Mouse (Mus musculus) megakaryocyte, embryonic 14.5 days (primary cell): ENCODE data around the gene Oxsr1. TPM values are rescaled to one million over a fixed set of nuclear protein-coding genes. Genes with fewer than 3 reads are reported as not detected.

Experiments
- H3K27me3 ChIP-seq: replicated peaks from 2 replicates; pipeline ENCODE3; 2012; ENCODE audit warnings: inconsistent platforms
- H3K36me3 ChIP-seq: replicated peaks from 2 replicates; pipeline ENCODE3; 2012; ENCODE audit warnings: low read length, inconsistent platforms, mixed read lengths
- H3K4me1 ChIP-seq: 2 replicates; pipeline ENCODE4 v1.6.1; 2012; ENCODE audit warnings: inconsistent platforms
- H3K4me3 ChIP-seq: replicated peaks from 2 replicates; pipeline ENCODE3; 2012; ENCODE audit warnings: moderate library complexity, mild to moderate bottlenecking, inconsistent platforms
- H3K9me3 ChIP-seq: 2 replicates; pipeline ENCODE4 v1.6.1; 2012; ENCODE audit warnings: inconsistent platforms
- FLI1 ChIP-seq: IDR thresholded peaks from 2 replicates; pipeline ENCODE4 v1.6.1; 2012; ENCODE audit warnings: low read length, inconsistent platforms, mixed read lengths
- GATA1 ChIP-seq: IDR thresholded peaks from 3 replicates; pipeline ENCODE4 v1.6.1; 2012; ENCODE audit warnings: mixed read lengths, low read length, inconsistent platforms, borderline replicate concordance
- polyA plus RNA-seq: library from polyadenylated mRNA; stranded (reverse); fragments of >175 nt; gene quantifications from 2 replicates; pipeline ENCODE4 v1.2.3, GENCODE M21; 2012; ENCODE audit warnings: low replicate concordance; ENCODE audit not compliant: insufficient read depth

The Oxsr1 gene
- polyA plus RNA-seq, 1 experiment, result 8.2 TPM

GRCm38 (mm10) chr9:119321392-119322229 lies 616 bp downstream of the Oxsr1 start:
- TF ChIP-seq GATA1 (no peak), FLI1 (no peak)
- Histone ChIP-seq H3K4me3 (peak overlapping the region; percentile 99), H3K27me3 (no peaks in the 10 kb centered on the region), H3K4me1 (peaks cover 60% of the 10 kb centered on the region), H3K9me3 (no peaks in the 10 kb centered on the region), H3K36me3 (peaks cover 7% of the 10 kb centered on the region)

- Histone ChIP-seq H3K4me1 (peaks cover 62% of the 10 kb centered on the region), H3K36me3 (peaks cover 7% of the 10 kb centered on the region), H3K9me3 (no peaks in the 10 kb centered on the region), H3K4me3 (peak overlapping the region; percentile 99), H3K27me3 (no peaks in the 10 kb centered on the region)
- no peak for TF ChIP-seq FLI1
- TF ChIP-seq GATA1, result no peak
Observed at GRCm38 (mm10) chr9:119320946-119321345, 1.3 kb downstream of the Oxsr1 start.

- Histone ChIP-seq H3K9me3 (no peaks in the 10 kb centered on the region), H3K36me3 (peaks cover 7% of the 10 kb centered on the region), H3K27me3 (no peaks in the 10 kb centered on the region), H3K4me1 (peaks cover 66% of the 10 kb centered on the region), H3K4me3 (peak overlapping the region; percentile 33)
- TF ChIP-seq GATA1 (no peak), FLI1 (no peak)
Observed at GRCm38 (mm10) chr9:119320446-119320845, 1.8 kb downstream of the Oxsr1 start.

- peaks cover 68% of the 10 kb centered on the region for H3K4me1 ChIP-seq
- peaks cover 15% of the 10 kb centered on the region for H3K36me3 ChIP-seq
- TF ChIP-seq GATA1 (no peak), FLI1 (no peak)
- H3K27me3 ChIP-seq, result no peaks in the 10 kb centered on the region
- H3K9me3 ChIP-seq, result no peaks in the 10 kb centered on the region
- no peak overlapping the region for H3K4me3 ChIP-seq
Observed at GRCm38 (mm10) chr9:119318891-119319290, 3.3 kb downstream of the Oxsr1 start.

- H3K27me3 ChIP-seq, result no peaks in the 10 kb centered on the region
- H3K36me3 ChIP-seq, result peaks cover 23% of the 10 kb centered on the region
- peak overlapping the region; percentile 7 for H3K4me3 ChIP-seq
- no peaks in the 10 kb centered on the region for H3K9me3 ChIP-seq
- no peak for TF ChIP-seq GATA1
- no peak for TF ChIP-seq FLI1
- peaks cover 71% of the 10 kb centered on the region for H3K4me1 ChIP-seq
Observed at GRCm38 (mm10) chr9:119313096-119313495, 9.1 kb downstream of the Oxsr1 start.

GRCm38 (mm10) chr9:119309067-119309466 lies 13.2 kb downstream of the Oxsr1 start:
- Histone ChIP-seq H3K4me3 (no peak overlapping the region), H3K9me3 (no peaks in the 10 kb centered on the region), H3K36me3 (peaks cover 37% of the 10 kb centered on the region), H3K27me3 (no peaks in the 10 kb centered on the region), H3K4me1 (peaks cover 51% of the 10 kb centered on the region)
- TF ChIP-seq FLI1, result no peak
- no peak for TF ChIP-seq GATA1

- H3K36me3 ChIP-seq, result peaks cover 58% of the 10 kb centered on the region
- H3K4me3 ChIP-seq, result no peak overlapping the region
- no peaks in the 10 kb centered on the region for H3K9me3 ChIP-seq
- no peak for TF ChIP-seq FLI1
- no peak for TF ChIP-seq GATA1
- H3K4me1 ChIP-seq, result peaks cover 27% of the 10 kb centered on the region
- no peaks in the 10 kb centered on the region for H3K27me3 ChIP-seq
Observed at GRCm38 (mm10) chr9:119305863-119306262, 16.4 kb downstream of the Oxsr1 start.

- H3K9me3 ChIP-seq, result no peaks in the 10 kb centered on the region
- TF ChIP-seq FLI1 (no peak), GATA1 (no peak)
- H3K27me3 ChIP-seq, result no peaks in the 10 kb centered on the region
- peaks cover 92% of the 10 kb centered on the region for H3K36me3 ChIP-seq
- 0 out of 2 replicates have a peak, but pooled peaks cover 13% of the 10 kb centered on the region for H3K4me1 ChIP-seq
- no peak overlapping the region for H3K4me3 ChIP-seq
Observed at GRCm38 (mm10) chr9:119298563-119298962, 23.7 kb downstream of the Oxsr1 start.

GRCm38 (mm10) chr9:119297696-119298095 lies 24.5 kb downstream of the Oxsr1 start:
- Histone ChIP-seq H3K4me3 (no peak overlapping the region), H3K9me3 (no peaks in the 10 kb centered on the region), H3K4me1 (0 out of 2 replicates have a peak, but pooled peaks cover 13% of the 10 kb centered on the region), H3K36me3 (peaks cover 88% of the 10 kb centered on the region), H3K27me3 (no peaks in the 10 kb centered on the region)
- TF ChIP-seq GATA1 (no peak), FLI1 (no peak)

- no peak for TF ChIP-seq FLI1
- TF ChIP-seq GATA1, result no peak
- Histone ChIP-seq H3K9me3 (no peaks in the 10 kb centered on the region), H3K36me3 (peaks cover 81% of the 10 kb centered on the region), H3K4me3 (no peak overlapping the region), H3K27me3 (no peaks in the 10 kb centered on the region), H3K4me1 (peaks cover 21% of the 10 kb centered on the region)
Observed at GRCm38 (mm10) chr9:119290791-119291190, 31.4 kb downstream of the Oxsr1 start.
